Mouse (Mus musculus) 416B (cell line): ENCODE results near the gene Kcnq5.
"Not testable (repeated sequence)": the region's sequence is repeated elsewhere in the genome, so short reads cannot be mapped to it uniquely, and the experiment has no call there.

Source experiments
- DNase-seq: peaks from one replicate; pipeline ENCODE4 v3.0.0; 2011; ENCODE audit warnings: low read depth

Kcnq5 gene

DNA sequence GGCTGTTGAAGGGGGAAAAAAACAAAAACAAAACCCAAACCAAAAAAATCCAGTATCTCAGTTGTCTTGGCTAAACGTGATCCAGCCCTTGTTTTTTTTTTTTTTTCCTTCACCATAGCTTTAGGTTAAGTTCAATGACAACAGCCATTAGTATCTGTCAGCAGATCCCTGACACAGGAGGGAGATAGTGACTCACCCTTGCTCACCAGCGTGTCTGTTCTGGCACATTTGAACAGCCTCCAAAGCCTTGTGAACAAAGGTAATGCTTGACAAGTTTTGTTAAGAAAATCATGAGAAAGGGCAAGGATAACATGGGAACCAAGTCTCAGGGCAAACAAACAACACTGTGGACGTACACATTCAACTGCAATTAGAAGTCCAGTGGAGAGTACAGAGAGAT, 123.2 kb downstream of the Kcnq5 start:
- peak; percentile 80 for DNase-seq

DNA sequence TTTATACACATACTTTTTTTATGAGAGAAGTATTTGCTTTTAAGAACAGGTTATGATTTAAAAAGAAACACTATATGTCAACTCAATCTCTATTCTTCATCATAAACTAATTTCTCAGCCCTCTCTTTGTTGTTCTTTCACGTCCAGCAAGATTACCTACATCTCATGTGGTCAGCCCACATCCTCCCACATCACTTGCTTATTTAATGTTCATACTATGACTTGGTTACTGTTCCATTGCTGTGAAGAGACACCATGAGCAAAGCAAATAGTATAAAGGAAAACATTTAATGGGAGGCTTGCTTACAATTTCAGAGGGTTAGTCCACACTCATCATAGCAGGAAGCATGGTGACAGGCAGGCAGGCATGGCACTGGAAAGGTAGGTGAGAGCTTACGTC, 124.4 kb downstream of the Kcnq5 start:
- DNase-seq = peak; percentile 70

DNA sequence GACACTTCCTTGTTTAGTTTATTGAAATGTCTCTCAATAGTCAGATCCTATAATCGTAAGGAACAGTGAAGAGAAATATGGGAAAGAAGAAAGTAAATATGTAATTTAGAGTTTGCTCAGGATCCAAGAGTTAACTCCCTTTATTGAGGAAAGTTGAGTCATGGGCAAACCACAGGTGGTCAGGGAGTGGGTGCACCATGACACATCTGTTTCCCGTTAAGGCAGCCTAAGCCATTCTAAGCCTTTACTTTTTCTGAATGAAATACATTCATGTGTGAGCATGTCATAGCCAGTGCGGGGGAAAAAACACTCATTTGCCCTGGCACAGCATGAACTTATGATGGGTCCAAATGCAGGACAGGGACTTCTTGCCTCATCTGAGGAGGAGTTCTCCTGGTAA, 125.4 kb downstream of the Kcnq5 start:
- DNase-seq = peak; percentile 90

DNA sequence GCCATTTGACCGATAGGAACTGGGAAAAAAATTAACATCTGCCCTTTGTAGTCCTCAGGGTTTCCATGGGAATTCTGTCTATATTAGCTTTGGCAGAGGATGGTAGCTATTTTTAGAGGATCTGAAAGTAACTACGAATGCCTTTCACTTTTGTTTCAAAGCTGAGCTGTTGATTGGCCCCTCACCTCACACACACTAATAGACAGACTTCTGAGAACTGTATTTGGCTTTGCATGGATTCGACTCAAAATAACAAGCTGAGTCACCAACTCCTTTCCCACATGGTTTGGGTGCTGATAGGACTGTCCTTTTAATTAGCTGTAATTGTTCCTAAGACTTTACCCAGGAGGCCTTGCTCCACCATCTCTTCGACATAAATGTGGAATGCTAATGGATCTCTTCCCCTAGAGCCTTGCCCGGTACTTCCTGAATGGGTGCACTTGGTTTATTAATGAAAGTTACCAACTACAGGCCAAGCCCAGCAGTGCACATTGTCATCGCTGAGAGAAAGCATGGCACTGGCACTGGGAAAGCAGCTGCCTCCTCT, 131.8 kb downstream of the Kcnq5 start:
- DNase-seq = peak; percentile 83

DNA sequence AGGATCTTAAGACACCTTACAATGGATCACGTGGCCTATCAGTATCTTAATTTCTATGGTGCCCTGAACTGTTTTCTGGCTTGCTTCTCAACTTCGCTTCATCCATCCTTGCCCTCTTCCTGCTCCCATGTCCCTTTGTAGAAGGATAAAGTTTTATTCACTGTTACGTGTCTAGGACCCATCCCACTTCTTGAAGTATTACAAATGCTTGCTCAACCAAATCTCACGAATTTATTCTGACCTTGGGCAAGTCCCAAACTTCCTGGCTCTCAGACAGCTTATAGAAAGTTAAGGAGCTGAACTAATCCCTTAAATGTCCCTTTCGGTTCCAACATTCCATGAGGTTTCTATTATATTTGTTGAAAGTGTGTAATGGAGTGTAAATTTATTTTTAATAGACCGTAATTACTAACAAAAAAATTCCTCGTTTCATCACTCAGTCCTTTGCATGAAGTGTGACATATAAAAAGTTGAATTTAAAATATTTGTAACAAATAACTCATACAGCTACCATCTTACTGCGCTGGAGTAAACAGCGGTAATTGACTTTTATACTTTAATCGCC, 141.6 kb downstream of the Kcnq5 start:
- no peak for DNase-seq

DNA sequence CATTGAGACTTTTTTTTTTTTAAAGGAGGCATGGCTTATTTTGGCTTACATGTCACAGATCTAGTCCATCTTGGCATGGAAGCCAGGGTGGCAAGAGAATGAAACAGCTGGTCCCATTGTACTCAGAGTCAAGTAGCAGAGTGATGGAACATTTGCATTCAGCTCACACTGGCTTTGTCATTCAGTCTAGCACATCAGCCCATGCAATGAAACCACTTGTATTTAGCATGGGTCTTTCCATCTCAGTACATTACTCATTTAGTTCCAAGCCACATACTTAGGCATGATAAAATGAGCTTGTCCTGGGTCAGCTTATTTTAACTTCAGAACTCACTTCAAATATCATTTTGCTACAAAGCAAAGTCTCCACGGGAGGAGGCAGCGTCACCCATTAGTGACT, 156.7 kb downstream of the Kcnq5 start:
- no peak for DNase-seq

DNA sequence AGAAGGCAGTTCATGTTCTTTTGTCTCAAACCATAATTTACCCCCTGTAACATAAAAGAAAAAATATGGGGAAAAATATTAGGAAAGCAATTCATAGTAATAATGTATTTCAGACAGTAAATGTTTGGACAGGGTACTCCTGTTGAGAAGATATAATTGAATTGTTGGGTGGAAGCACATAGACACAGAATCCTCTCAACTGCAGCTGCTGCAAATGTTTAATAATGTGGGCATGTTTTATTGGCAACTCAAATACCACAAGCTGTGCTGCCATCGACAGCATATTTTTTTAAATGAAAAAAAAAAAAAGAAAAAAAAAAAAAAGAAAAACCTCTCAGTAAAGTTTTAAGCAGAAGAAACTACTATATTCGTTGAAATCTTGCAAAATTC, 157.3 kb downstream of the Kcnq5 start:
- no peak for DNase-seq

DNA sequence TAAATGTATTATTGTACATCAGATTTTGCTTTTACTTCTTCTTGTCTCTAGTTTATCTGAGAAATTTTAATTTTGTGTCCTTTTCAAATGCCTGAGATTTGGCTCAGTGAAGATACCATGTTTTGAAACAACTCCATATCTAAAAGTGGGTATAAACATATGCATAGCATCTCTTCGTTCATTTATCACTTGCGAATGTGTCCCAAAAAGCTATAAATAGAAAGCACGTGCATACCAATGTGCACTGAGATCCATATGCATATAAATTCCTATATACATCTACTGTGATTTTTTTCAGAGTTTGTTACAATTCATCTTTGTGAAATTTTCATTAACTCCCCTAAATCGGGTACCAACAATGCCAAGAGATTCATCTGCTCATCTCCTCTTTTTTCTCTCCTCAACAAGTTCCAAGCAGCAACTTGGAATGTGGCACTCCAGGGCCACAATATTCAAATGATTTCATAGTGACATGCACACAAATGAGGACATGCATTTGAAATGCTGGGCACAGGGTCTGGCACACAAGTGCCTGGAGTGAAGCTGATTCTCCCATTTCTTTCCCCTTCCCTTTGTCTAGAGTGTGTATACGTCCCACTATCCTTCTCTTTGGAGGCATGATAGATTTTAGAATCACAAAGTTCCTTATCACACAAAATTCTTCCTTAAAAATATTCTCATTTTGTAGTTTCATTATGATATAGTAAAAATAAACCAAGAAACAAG, 157.8 kb downstream of the Kcnq5 start:
- DNase-seq = no peak

DNA sequence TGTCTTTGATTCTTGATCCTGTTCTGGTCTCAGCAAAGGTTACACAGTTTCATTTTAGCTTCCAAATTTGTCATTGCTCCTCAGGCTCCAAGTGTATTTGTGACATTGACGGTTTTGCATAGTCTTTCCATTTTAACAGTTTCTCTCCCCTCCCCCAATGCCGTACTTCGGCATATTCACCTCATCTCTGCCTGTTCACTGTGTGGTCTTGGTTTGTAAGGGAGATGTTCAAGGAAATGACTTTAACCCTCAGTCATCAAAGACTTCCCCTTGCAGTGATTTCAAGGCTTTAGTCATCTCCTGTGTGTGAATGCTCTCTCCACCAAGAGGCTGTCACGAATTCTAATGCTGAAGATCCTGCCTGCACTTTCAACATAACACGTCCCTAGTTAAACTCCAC, 181.0 kb downstream of the Kcnq5 start:
- peak; percentile 83 for DNase-seq

DNA sequence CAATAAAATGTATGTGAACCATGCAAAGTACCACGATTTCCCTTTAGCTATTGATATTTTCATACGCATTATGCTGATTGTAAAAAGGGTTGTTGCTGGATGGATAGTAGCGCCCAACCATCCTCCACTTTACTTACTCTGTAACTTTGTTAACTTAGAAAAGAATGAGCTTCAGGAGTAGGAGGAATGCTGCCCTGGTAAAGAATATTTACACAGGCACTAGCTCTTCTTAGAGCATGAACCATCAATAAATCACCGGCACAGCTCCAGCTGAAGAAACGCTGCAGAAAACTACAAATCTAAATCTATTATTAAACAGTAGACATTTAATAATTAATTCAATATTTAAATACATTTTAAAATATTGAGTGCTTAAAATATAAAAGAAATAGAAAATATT, 184.2 kb downstream of the Kcnq5 start:
- DNase-seq = no peak

DNA sequence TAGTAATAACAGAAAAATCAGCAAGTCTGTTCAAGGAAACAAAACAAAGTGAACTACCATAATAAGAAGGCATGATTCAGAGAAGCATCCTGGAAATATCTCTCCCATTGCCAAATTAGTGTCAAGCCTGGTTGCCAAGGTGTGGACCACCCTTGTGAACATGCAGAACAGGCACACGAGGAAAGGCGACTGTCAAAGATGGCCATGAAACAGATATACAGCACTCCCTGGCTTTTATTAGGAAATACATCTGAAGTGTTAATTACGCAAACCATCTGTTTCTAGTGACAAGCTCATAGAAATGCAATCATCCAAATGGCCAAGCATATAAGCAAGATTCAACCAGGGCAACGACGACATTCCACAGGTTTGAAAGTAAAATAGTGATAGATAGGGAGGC, 187.8 kb downstream of the Kcnq5 start:
- DNase-seq = no peak

DNA sequence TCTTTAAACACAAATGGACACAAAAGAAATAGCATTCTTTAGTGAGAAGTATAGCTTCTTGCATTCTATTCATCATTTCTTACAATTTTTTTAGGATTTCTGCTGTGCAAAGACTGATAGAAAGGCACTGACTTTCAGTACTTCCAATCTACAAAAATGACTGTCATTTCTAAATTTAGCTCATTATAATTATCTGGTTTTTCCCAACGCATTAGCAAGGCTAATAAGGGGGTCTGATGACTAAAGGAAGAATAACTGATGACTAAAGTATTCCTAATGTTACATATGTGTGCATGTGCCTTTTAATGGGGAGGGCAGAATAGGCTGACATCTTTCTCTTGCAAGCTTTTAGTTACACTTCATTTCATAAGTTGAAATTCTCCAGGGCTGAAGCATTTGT, 191.2 kb downstream of the Kcnq5 start:
- no peak for DNase-seq

DNA sequence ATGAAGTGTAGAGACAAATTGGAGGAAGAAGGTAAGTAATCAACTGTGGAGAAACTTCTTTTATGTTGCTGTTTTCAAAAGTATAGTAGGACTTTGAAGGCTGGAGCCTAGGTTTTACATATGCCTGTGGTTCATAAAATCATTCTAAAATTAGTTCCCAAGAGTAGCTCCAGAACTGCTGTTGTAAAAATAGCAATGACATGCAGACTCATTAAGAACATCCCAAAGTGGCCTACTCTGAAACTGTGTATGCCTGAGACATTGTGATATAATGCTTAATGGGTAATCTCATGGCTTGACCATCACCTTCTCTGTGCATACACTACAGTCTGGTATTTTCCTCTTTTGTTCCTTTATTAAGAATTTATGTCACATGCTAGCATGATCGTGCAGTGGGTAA, 212.4 kb downstream of the Kcnq5 start:
- no peak for DNase-seq

DNA sequence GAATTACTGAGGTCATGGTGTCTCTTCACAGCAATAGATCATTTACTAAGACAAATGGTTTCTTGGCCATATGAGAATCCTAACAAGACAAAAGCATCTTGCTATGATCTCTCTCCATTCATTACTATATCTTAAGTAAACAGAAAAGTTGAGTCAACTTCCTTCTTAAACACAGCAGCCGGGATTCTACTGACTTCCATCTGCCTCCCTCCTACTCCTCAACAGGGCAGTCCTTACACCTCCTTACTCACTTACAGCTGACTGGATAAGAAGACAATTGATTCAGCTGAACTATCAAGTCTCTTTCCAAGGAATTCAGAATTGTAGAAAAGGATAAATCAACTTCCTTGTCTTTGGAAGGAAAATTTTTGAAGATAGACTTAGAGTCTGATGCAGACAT, 232.6 kb downstream of the Kcnq5 start:
- DNase-seq = peak; percentile 74

DNA sequence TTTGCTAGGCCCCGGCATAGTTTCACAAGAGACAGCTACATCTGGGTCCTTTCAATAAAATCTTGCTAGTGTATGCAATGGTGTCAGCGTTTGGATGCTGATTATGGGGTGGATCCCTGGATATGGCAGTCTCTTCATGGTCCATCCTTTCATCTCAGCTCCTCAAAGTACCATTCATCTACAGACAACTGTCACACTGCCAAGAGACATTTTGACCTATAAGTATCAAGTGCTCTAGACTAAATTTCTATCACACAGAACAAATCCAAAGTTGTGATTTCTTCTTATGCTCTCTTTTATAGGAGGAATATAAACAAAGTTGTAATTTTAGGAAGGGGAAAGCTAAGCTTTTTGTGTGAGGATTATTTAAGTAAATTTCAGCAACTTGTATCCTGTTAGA, 238.5 kb downstream of the Kcnq5 start:
- not testable (repeated sequence) for DNase-seq

DNA sequence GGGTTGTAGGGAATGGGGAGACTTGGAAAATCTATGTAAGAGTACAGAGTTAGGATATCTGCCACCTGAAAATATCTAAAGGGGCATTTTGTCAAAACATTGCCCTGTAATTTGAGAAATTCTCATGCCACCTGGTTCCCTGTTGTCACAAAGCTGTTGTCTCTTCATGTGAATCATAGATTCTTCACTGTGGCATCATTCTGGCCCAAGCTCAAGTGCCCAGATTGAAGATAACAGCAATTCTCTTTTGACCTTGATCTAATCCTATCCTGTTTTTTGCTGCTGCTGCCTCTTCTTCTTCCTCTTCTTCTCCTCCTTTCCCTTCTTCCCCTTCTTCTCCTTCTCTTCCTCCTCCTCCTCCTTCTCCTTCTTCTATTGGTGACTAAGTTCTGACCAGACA, 240.5 kb downstream of the Kcnq5 start:
- DNase-seq = no peak

DNA sequence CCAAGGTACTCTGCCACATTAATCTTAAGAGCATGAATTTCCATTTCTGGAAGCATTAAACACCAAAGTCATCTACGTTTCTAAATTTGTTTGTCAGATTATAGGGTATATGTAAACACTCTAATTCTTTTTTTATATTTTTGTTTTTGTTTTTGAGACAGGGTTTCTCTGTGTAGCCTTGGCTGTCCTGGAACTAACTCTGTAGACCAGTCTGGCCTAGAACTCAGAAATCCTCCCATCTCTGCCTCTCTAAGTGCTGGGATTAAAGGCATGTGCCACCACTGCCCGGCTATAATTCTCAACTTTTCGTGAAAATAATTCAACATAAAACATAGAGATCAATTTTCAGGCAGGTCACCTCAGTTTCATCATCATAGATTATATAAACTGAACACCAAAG, 246.9 kb downstream of the Kcnq5 start:
- DNase-seq = peak; percentile 21

DNA sequence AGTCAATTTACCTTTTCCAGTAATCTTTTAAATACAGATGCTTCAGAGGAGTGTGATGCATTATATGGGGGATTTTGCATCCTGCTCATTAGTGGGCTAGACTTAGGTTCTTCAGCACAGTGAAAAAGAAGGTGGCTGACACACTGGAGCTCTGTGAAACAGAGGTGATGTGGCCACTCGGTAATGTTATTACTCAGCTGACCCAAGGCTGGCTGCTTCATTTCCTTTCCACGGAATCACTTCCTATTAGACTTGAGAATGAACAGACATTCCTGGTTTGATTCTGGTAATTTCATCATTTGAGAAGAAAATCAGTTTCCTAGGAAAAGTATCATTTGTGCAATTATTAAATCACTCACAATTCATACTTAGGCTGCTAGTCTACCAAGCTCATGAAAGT, 249.0 kb downstream of the Kcnq5 start:
- no peak for DNase-seq

DNA sequence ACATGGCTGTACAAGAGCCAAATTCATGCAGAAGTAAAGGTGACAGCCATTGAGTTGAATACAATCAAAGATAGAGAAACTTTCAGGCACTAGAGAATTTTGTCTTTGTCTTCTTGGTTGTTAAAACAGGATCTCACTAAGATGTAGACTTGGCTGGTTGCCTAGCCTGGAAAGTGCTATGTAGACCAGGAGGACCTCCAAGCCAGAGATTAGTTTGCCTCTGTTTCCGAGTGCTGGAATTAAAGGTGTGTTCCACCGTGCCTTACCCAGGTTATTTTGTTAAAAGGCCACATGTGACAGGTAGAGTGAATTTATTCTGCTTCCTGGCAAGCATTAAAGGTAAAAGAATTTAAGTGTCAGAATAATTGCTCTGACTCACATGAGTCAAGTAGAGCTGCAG, 271.3 kb downstream of the Kcnq5 start:
- peak; percentile 19 for DNase-seq

DNA sequence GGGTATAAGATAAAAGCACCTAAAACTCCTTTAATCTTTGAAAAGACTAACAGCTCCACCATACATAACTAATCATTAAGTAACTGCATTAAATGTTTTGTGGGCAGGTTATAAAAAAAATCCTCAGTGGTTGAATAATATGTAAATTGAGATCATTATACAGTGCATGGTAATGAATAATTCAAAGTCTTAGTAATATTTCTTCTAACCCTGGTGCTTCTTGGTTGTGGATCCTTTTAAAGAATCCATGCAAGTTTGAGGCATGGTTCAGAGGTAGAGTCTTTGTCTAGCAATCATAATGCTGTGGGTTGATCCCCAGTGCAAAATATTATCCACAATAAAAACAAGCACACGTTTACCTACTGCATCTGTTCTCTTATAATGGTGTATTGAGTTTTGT, 272.8 kb downstream of the Kcnq5 start:
- DNase-seq = no peak

DNA sequence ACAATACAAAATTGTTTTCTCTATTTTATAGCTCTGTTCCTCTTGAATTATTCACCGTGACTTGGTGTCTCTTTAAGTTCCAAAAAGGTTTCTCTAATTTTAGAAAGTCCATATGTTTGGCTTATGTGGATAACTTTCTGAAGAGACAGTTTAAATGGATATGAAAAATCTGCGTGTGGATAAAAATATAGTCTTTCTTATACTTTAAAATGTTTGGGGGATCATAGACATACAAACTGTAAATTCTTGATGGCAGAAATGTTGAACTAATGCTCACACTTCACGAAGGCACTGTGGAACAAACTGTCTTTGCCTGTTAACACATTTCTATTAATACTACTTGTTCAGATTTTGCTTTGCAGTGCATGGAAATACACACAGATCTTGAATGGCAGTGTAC, 277.3 kb downstream of the Kcnq5 start:
- DNase-seq = no peak

DNA sequence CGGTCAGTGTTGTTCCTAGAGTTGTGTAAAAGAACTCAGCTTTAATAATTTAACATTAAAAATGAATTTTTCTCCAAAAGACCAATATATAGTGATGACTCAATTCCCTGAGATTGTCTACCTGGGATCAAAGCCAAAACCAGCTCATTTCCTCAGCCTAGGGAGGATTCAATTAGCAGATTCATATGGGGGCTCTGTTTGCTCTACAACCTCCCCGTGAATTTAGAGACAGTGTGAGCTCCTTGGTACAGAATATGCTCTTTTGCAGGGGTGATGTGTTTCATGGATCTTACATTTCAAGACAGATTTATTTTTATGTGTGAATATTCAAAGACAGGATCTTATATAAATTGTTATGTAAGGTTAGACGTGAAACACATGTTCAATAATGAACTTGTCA, 284.9 kb downstream of the Kcnq5 start:
- peak; percentile 33 for DNase-seq

DNA sequence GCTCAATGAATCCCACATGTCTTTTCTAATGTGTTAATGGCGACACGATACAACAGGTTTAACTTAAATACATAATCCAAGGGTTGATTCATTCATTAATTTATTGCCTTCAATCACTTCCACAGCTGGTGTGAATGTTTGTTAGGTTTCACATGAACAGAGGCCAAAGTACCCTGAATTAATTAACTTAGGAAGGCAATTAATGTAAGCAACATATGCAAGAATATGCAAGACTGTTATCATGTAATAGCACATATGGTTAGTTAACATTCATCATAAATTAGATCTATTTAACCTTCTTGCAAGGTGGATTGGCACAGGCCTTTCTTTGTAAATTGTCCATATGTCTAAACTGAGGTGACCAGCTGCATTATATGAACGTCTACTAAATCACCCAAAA, 300.9 kb downstream of the Kcnq5 start:
- DNase-seq = no peak

DNA sequence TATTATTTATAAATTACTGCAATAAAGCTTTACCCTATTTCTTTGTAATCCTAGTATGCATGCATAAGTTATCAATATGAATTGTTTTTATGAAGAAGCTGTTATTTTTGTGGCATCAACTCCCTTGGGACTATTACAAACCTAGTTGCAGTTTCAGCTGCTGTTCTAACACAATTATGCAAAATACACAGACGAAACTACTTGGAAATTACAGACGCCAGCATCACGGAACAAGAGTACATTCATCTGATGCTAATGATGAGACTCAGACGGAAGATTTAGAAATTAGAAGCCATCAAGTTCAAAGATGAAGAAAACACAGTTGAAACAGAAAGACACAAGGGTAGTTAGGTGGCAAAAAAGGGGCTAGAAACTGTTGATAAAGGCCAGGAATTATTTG, 310.9 kb downstream of the Kcnq5 start:
- no peak for DNase-seq
